Mouse (Mus musculus) midbrain, postnatal 0 days (tissue): Measurements from ENCODE around the gene Gm8994. TPM values are rescaled to one million over a fixed set of nuclear protein-coding genes. Genes with fewer than 3 reads are reported as not detected.

Experiments used
- ATAC-seq: fragments of 200-750 bp; cut with Nextera tagmentation; 2 replicates; pipeline ENCODE4 v1.8.0; 2017; ENCODE audit warnings: moderate number of reproducible peaks, mild to moderate bottlenecking, moderate TSS enrichment, moderate library complexity; ENCODE audit not compliant: low FRiP score
- DNase-seq: peaks from one replicate; pipeline ENCODE4 v3.0.0-alpha.2; 2015; ENCODE audit warnings: low spot score
- H3K27ac ChIP-seq: fragments of 300-500 bp; sonication (generic); 2 replicates; pipeline ENCODE4 v1.5.1; 2014; ENCODE audit warnings: low read depth, mild to moderate bottlenecking, low read length, mixed read lengths
- H3K27me3 ChIP-seq: fragments of 300-500 bp; sonication (generic); 2 replicates; pipeline ENCODE4 v1.6.1; 2014; ENCODE audit warnings: low read length, control low read depth, mixed read lengths; ENCODE audit not compliant: insufficient read depth
- H3K36me3 ChIP-seq: fragments of 300-500 bp; sonication (generic); 2 replicates; pipeline ENCODE4 v1.6.1; 2014; ENCODE audit warnings: low read length, control low read depth, mixed read lengths; ENCODE audit not compliant: insufficient read depth
- H3K4me1 ChIP-seq: fragments of 300-500 bp; sonication (generic); 2 replicates; pipeline ENCODE4 v1.6.1; 2014; ENCODE audit warnings: mild to moderate bottlenecking, control low read depth, antibody characterized with exemption, low read length, mixed read lengths; ENCODE audit not compliant: insufficient read depth
- H3K4me2 ChIP-seq: fragments of 300-500 bp; sonication (generic); 2 replicates; pipeline ENCODE4 v1.6.1; 2014; ENCODE audit warnings: low read depth, mild to moderate bottlenecking, low read length, mixed read lengths; ENCODE audit not compliant: poor library complexity, severe bottlenecking
- H3K4me3 ChIP-seq: fragments of 300-500 bp; sonication (generic); 2 replicates; pipeline ENCODE4 v1.5.1; 2014; ENCODE audit warnings: low read depth, mild to moderate bottlenecking, low read length, moderate library complexity
- H3K9ac ChIP-seq: fragments of 300-500 bp; sonication (generic); replicated peaks from 2 replicates; pipeline ENCODE4 v1.6.1; 2014; ENCODE audit warnings: mild to moderate bottlenecking, low read length, moderate library complexity, mixed read lengths; ENCODE audit not compliant: poor library complexity, severe bottlenecking
- H3K9me3 ChIP-seq: fragments of 300-500 bp; sonication (generic); 2 replicates; pipeline ENCODE4 v1.6.1; 2016; ENCODE audit warnings: low read length, control low read depth
- CTCF ChIP-seq: IDR thresholded peaks from 2 replicates; pipeline ENCODE4 v1.5.1; 2016; ENCODE audit warnings: antibody characterized with exemption, mild to moderate bottlenecking
- WGBS: fragments of 180-500 bp; shearing (Covaris S2); extraction: QIAGEN DNeasy Blood & Tissue Kit; methylation state at CpG from one replicate; pipeline ENCODE4 v1.1.7; 2014; 5-methylcytosine and 5-hydroxymethylcytosine counted together
- polyA plus RNA-seq: library from polyadenylated mRNA; unstranded; fragments of >200 nt; fragmentation: Nextera tagmentation; extraction: Ambion mirVana; gene quantifications from 2 replicates; pipeline ENCODE4 v1.2.1, GENCODE M21; 2015
- total RNA-seq: library from RNA; depleted of rRNA; stranded (reverse); fragments of >200 nt; gene quantifications from 2 replicates; pipeline ENCODE4 v1.2.3, GENCODE M21; 2014

The Gm8994 gene
- total and polyA plus RNA-seq, 2 experiments from 2014 or later: 0.11 TPM; not detected in 1

- no peak for TF ChIP-seq CTCF
- WGBS: 84% methylated on average over 11 of the region's 11 CpGs
- H3K9ac ChIP-seq: no peak overlapping the region
- no peaks in the 10 kb centered on the region for H3K4me1 ChIP-seq
- DNase-seq (no peak), ATAC-seq (no peak)
- H3K36me3 ChIP-seq: no peaks in the 10 kb centered on the region
- H3K27me3 ChIP-seq: no peaks in the 10 kb centered on the region
- no peak overlapping the region for H3K4me2 ChIP-seq
- no peak overlapping the region for H3K27ac ChIP-seq
- H3K4me3 ChIP-seq: no peak overlapping the region
- H3K9me3 ChIP-seq: no peaks in the 10 kb centered on the region
Observed at GRCm38 (mm10) chr6:136291951-136292714, 35.2 kb upstream of the Gm8994 start.

- no peak overlapping the region for H3K27ac ChIP-seq
- H3K4me2 ChIP-seq: no peak overlapping the region
- no peaks in the 10 kb centered on the region for H3K27me3 ChIP-seq
- H3K4me1 ChIP-seq: no peaks in the 10 kb centered on the region
- 89% methylated on average over 6 of the region's 6 CpGs for WGBS
- TF ChIP-seq CTCF: peak; percentile 42
- H3K36me3 ChIP-seq: no peaks in the 10 kb centered on the region
- H3K9me3 ChIP-seq: no peaks in the 10 kb centered on the region
- H3K9ac ChIP-seq: no peak overlapping the region
- H3K4me3 ChIP-seq: no peak overlapping the region
- ATAC-seq (no peak), DNase-seq (no peak)
Observed at GRCm38 (mm10) chr6:136293700-136294099, 33.6 kb upstream of the Gm8994 start.

GRCm38 (mm10) chr6:136295821-136296220 lies 31.5 kb upstream of the Gm8994 start:
- no peak overlapping the region for H3K27ac ChIP-seq

GRCm38 (mm10) chr6:136296251-136296650 lies 31.1 kb upstream of the Gm8994 start:
- no peaks in the 10 kb centered on the region for H3K36me3 ChIP-seq
- no peak for TF ChIP-seq CTCF
- H3K9me3 ChIP-seq: no peaks in the 10 kb centered on the region
- ATAC-seq (no peak), DNase-seq (no peak)
- H3K27me3 ChIP-seq: no peaks in the 10 kb centered on the region
- no peaks in the 10 kb centered on the region for H3K4me1 ChIP-seq
- H3K27ac ChIP-seq: no peak overlapping the region
- no peak overlapping the region for H3K4me2 ChIP-seq
- H3K9ac ChIP-seq: no peak overlapping the region
- H3K4me3 ChIP-seq: no peak overlapping the region
- WGBS: 82% methylated on average over 2 of the region's 2 CpGs

More at GRCm38 (mm10) chr6:136295821-136296220, 31.5 kb upstream of the Gm8994 start:
- H3K27me3 ChIP-seq: no peaks in the 10 kb centered on the region
- H3K9me3 ChIP-seq: no peaks in the 10 kb centered on the region
- H3K36me3 ChIP-seq: no peaks in the 10 kb centered on the region
- H3K4me2 ChIP-seq: no peak overlapping the region
- no peak for TF ChIP-seq CTCF
- ATAC-seq (no peak), DNase-seq (peak; percentile 71)
- no peaks in the 10 kb centered on the region for H3K4me1 ChIP-seq
- no peak overlapping the region for H3K4me3 ChIP-seq
- no peak overlapping the region for H3K9ac ChIP-seq
- 74% methylated on average over 4 of the region's 4 CpGs for WGBS

- H3K9me3 ChIP-seq: no peaks in the 10 kb centered on the region
- DNase-seq (no peak), ATAC-seq (no peak)
- H3K4me2 ChIP-seq: no peak overlapping the region
- no peak for TF ChIP-seq CTCF
- H3K4me1 ChIP-seq: peaks cover 4% of the 10 kb centered on the region; the same call in 1 of the 2 replicates
- H3K27me3 ChIP-seq: no peaks in the 10 kb centered on the region
- no peak overlapping the region for H3K4me3 ChIP-seq
- H3K9ac ChIP-seq: no peak overlapping the region
- H3K27ac ChIP-seq: no peak overlapping the region
- no peaks in the 10 kb centered on the region for H3K36me3 ChIP-seq
Observed at GRCm38 (mm10) chr6:136303514-136303913, 23.8 kb upstream of the Gm8994 start.

- peak; percentile 55 for DNase-seq
- H3K9me3 ChIP-seq: no peaks in the 10 kb centered on the region
- no peak overlapping the region for H3K4me3 ChIP-seq
- 48% methylated on average over 11 of the region's 11 CpGs for WGBS
- peaks cover 4% of the 10 kb centered on the region; the same call in 1 of the 2 replicates for H3K4me1 ChIP-seq
- H3K9ac ChIP-seq: no peak overlapping the region
- H3K27me3 ChIP-seq: no peaks in the 10 kb centered on the region
- no peaks in the 10 kb centered on the region for H3K36me3 ChIP-seq
- TF ChIP-seq CTCF: no peak
- no peak overlapping the region for H3K4me2 ChIP-seq
- peak overlapping the region; percentile 60; the same call in 1 of the 2 replicates for H3K27ac ChIP-seq
- ATAC-seq: peak; percentile 78; the same call in 1 of the 2 replicates
Observed at GRCm38 (mm10) chr6:136304369-136304988, 22.9 kb upstream of the Gm8994 start.
